Mouse (Mus musculus): ENCODE data around the gene B3galnt1. TPM values are rescaled to one million over a fixed set of nuclear protein-coding genes. Genes with fewer than 3 reads are reported as not detected.
"Not testable (repeated sequence)": the region's sequence is repeated elsewhere in the genome, so short reads cannot be mapped to it uniquely, and the experiment has no call there.

Gene B3galnt1
- total and polyA plus RNA-seq, 3 experiments, result 0.08 TPM; not detected in 2

DNA sequence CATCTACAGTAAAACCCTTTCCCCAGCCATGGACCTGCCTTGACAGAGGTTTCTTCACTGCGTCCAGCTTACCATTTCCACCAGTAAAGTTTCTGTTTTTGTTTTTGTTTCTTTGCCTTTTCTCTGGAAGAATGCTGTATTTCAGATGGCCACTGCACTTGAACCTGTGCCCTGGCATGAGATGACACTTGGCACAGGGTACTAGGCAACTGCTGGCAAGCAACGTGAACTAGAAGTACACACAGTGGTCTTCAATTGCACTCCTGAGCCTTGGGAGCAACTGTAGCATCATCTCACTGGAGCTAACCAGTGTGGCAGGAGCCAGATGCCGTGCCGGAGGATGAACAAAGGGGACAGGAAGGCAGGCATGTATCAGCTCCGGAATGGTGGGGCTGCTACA is 26.2 kb downstream of the B3galnt1 start:
- H3K27ac ChIP-seq (ENCODE audit: insufficient read depth, low read depth), result no peak overlapping the region
- H3K27me3 ChIP-seq (replicated peaks), result no peaks in the 10 kb centered on the region
- no peak overlapping the region for H3K4me2 ChIP-seq (ENCODE audit: insufficient read depth, low read depth, poor library complexity, severe bottlenecking)
- H3K4me1 ChIP-seq (ENCODE audit: control insufficient read depth in 1 of 2, insufficient read depth in 2 of 2), result no peaks in the 10 kb centered on the region
- no peak overlapping the region for H3K4me3 ChIP-seq (replicated peaks in 1 of 3; ENCODE audit: low read depth in 2 of 3, low read length in 2 of 3, poor library complexity in 1 of 3)
- in situ Hi-C loops (cut with MboI; ENCODE audit: low pct_ligation_motif_present, low pct_unique_long_range_greater_than_20kb, low sequenced_read_pairs), result no loop called here
- H3K79me2 ChIP-seq (replicated peaks; ENCODE audit: control insufficient read depth, extremely low read depth, insufficient read depth, poor library complexity, severe bottlenecking), result no peaks in the 10 kb centered on the region
- no peak for TF ChIP-seq KAT2A (IDR thresholded peaks at IDR 0.05; ENCODE audit: insufficient replicate concordance, low read length)
- no peak for TF ChIP-seq TCF12 (IDR thresholded peaks at IDR 0.05; ENCODE audit: low read depth, low read length)
- no peak for TF ChIP-seq SMC3 (IDR thresholded peaks at IDR 0.05; ENCODE audit: low read depth, low read length)
- no peak for TF ChIP-seq NRF1 (IDR thresholded peaks at IDR 0.05; ENCODE audit: low read depth, low read length)
- no peak for TF ChIP-seq MAFK (IDR thresholded peaks at IDR 0.05; ENCODE audit: insufficient replicate concordance, low read length)
- TF ChIP-seq PAX5 (IDR thresholded peaks at IDR 0.05; ENCODE audit: low read length), result no peak
- no peak for TF ChIP-seq RAD21 (IDR thresholded peaks at IDR 0.05; ENCODE audit: low read depth, low read length)
- no peak for TF ChIP-seq ZNF384 (IDR thresholded peaks at IDR 0.05; ENCODE audit: low read depth, low read length)
- no peak for TF ChIP-seq POLR2A (IDR thresholded peaks at IDR 0.05; ENCODE audit: low read depth, low read length)
- TF ChIP-seq TBP (conservative IDR thresholded peaks at IDR 0.05; ENCODE audit: low read depth, low read length), result no peak
- TF ChIP-seq BHLHE40 (IDR thresholded peaks at IDR 0.05; ENCODE audit: low read depth, low read length), result no peak
- no peak for TF ChIP-seq NELFE (IDR thresholded peaks at IDR 0.05; ENCODE audit: low read depth, low read length)
- TF ChIP-seq JUND (conservative IDR thresholded peaks at IDR 0.05; ENCODE audit: low read depth, low read length), result no peak
- no peak for TF ChIP-seq CHD1 (IDR thresholded peaks at IDR 0.05; ENCODE audit: low read depth, low read length)
- no peak for TF ChIP-seq UBTF (IDR thresholded peaks at IDR 0.05; ENCODE audit: low read depth, low read length)
- dilution Hi-C loops (cut with MboI; ENCODE audit: extremely low pct_ligation_motif_present, extremely low pct_unique_long_range_greater_than_20kb, low sequenced_read_pairs), result no loop called here
- DNase-seq (ENCODE audit: extremely low read depth), result no peak
- no peak overlapping the region for H3K9ac ChIP-seq (ENCODE audit: insufficient read depth, low read depth)
- no peaks in the 10 kb centered on the region for H3K9me3 ChIP-seq (replicated peaks; ENCODE audit: low read length)
- H3K36me3 ChIP-seq (replicated peaks in 1 of 2; ENCODE audit: control insufficient read depth in 1 of 2, insufficient read depth in 1 of 2, low read length in 1 of 2), result no peaks in the 10 kb centered on the region

DNA sequence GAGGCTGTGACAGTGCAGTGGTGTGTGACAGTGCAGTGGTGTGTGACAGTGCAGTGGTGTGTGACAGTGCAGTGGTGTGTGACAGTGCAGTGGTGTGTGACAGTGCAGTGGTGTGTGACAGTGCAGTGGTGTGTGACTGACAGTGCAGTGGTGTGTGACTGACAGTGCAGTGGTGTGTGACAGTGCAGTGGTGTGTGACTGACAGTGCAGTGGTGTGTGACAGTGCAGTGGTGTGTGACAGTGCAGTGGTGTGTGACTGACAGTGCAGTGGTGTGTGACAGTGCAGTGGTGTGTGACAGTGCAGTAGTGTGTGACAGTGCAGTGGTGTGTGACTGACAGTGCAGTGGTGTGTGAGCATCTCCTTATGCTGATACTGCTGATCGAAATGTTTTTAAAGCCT is 33.2 kb downstream of the B3galnt1 start:
- H3K9me3 ChIP-seq (replicated peaks; ENCODE audit: low read length); H3K36me3 ChIP-seq (replicated peaks in 1 of 2; ENCODE audit: control insufficient read depth in 1 of 2, insufficient read depth in 1 of 2, low read length in 1 of 2); H3K4me2 ChIP-seq (ENCODE audit: insufficient read depth, low read depth, poor library complexity, severe bottlenecking); H3K79me2 ChIP-seq (replicated peaks; ENCODE audit: control insufficient read depth, extremely low read depth, insufficient read depth, poor library complexity, severe bottlenecking); dilution Hi-C loops (cut with MboI; ENCODE audit: extremely low pct_ligation_motif_present, extremely low pct_unique_long_range_greater_than_20kb, low sequenced_read_pairs); in situ Hi-C loops (cut with MboI; ENCODE audit: low pct_ligation_motif_present, low pct_unique_long_range_greater_than_20kb, low sequenced_read_pairs); H3K27ac ChIP-seq (ENCODE audit: insufficient read depth, low read depth); DNase-seq (ENCODE audit: extremely low read depth); H3K27me3 ChIP-seq (replicated peaks); H3K4me3 ChIP-seq (replicated peaks in 1 of 3; ENCODE audit: low read depth in 2 of 3, low read length in 2 of 3, poor library complexity in 1 of 3); H3K9ac ChIP-seq (ENCODE audit: insufficient read depth, low read depth); H3K4me1 ChIP-seq (ENCODE audit: control insufficient read depth in 1 of 2, insufficient read depth in 2 of 2): not testable (repeated sequence)

DNA sequence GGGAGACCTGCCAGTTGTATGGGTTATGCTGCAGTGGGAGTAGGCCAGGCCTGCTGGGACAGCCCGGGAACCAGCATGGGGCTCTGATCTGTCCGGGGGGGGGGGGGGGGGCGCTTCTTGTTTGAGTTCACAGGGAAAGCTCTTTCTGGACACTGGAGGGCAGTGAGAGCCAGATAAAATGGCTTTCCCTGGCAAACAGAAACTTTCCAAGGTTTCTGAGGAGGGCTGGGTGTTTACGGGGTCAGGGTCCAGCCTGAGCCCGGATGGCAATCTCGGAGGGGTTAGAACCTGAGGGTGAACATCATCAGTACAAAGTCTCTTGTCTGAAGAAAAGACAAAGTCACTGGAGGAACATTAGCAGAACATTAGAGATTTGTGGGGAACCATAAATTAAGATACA is 35.4 kb downstream of the B3galnt1 start:
- in situ Hi-C loops (cut with MboI; ENCODE audit: low pct_ligation_motif_present, low pct_unique_long_range_greater_than_20kb, low sequenced_read_pairs), result no loop called here
- Histone ChIP-seq H3K36me3 (replicated peaks in 1 of 2; ENCODE audit: control insufficient read depth in 1 of 2, insufficient read depth in 1 of 2, low read length in 1 of 2) (no peaks in the 10 kb centered on the region), H3K4me2 (ENCODE audit: insufficient read depth, low read depth, poor library complexity, severe bottlenecking) (no peak overlapping the region), H3K9ac (ENCODE audit: insufficient read depth, low read depth) (no peak overlapping the region), H3K27me3 (replicated peaks) (no peaks in the 10 kb centered on the region), H3K9me3 (replicated peaks; ENCODE audit: low read length) (peaks cover 5% of the 10 kb centered on the region), H3K79me2 (replicated peaks; ENCODE audit: control insufficient read depth, extremely low read depth, insufficient read depth, poor library complexity, severe bottlenecking) (no peaks in the 10 kb centered on the region), H3K27ac (ENCODE audit: insufficient read depth, low read depth) (no peak overlapping the region), H3K4me3 (replicated peaks in 1 of 3; ENCODE audit: low read depth in 2 of 3, low read length in 2 of 3, poor library complexity in 1 of 3) (no peak overlapping the region), H3K4me1 (ENCODE audit: control insufficient read depth in 1 of 2, insufficient read depth in 2 of 2) (peaks cover 0 to 5% of the 10 kb centered on the region in 2 experiments; a peak in 1 of 4 replicates)
- no peak for TF ChIP-seq KAT2A (IDR thresholded peaks at IDR 0.05; ENCODE audit: insufficient replicate concordance, low read length)
- no peak for TF ChIP-seq RAD21 (IDR thresholded peaks at IDR 0.05; ENCODE audit: low read depth, low read length)
- no peak for TF ChIP-seq ZMIZ1 (IDR thresholded peaks at IDR 0.05; ENCODE audit: low read depth, low read length)
- TF ChIP-seq TCF12 (IDR thresholded peaks at IDR 0.05; ENCODE audit: low read depth, low read length), result no peak
- no peak for TF ChIP-seq MEF2A (IDR thresholded peaks at IDR 0.05; ENCODE audit: borderline replicate concordance, low read depth, low read length)
- TF ChIP-seq CHD2 (IDR thresholded peaks at IDR 0.05; ENCODE audit: low read length), result no peak
- no peak for TF ChIP-seq HCFC1 (IDR thresholded peaks at IDR 0.05; ENCODE audit: low read depth, low read length)
- dilution Hi-C loops (cut with MboI; ENCODE audit: extremely low pct_ligation_motif_present, extremely low pct_unique_long_range_greater_than_20kb, low sequenced_read_pairs), result no loop called here
- no peak for DNase-seq (ENCODE audit: extremely low read depth)
